Mouse (Mus musculus) MEL-GATA-1-ER (cell line): ENCODE results near the gene D630003M21Rik.

Experiments
- DNase-seq: peaks from one replicate; pipeline ENCODE4 v3.0.0-alpha.2; 2012; ENCODE audit warnings: low read depth; ENCODE audit errors: extremely low read depth

Gene D630003M21Rik

GRCm38 (mm10) chr2:158238101-158238500 lies 9.1 kb upstream of the D630003M21Rik start:
- no peak for DNase-seq

GRCm38 (mm10) chr2:158236698-158237097 lies 7.7 kb upstream of the D630003M21Rik start:
- DNase-seq, result no peak

- DNase-seq, result no peak
Measured at GRCm38 (mm10) chr2:158233106-158233505, 4.1 kb upstream of the D630003M21Rik start.

- DNase-seq, result no peak
Measured at GRCm38 (mm10) chr2:158232414-158232813, 3.4 kb upstream of the D630003M21Rik start.

GRCm38 (mm10) chr2:158231071-158231470 lies 2.0 kb upstream of the D630003M21Rik start:
- DNase-seq, result no peak

GRCm38 (mm10) chr2:158230617-158231016 lies 1.6 kb upstream of the D630003M21Rik start:
- DNase-seq, result no peak

GRCm38 (mm10) chr2:158229503-158229892 lies 476 bp upstream of the D630003M21Rik start:
- DNase-seq, result no peak

GRCm38 (mm10) chr2:158225301-158225700 lies 3.7 kb downstream of the D630003M21Rik start:
- no peak for DNase-seq

GRCm38 (mm10) chr2:158223497-158223896 lies 5.5 kb downstream of the D630003M21Rik start:
- no peak for DNase-seq

GRCm38 (mm10) chr2:158222664-158223063 lies 6.4 kb downstream of the D630003M21Rik start:
- DNase-seq, result no peak

- no peak for DNase-seq
Measured at GRCm38 (mm10) chr2:158221446-158222084, 7.5 kb downstream of the D630003M21Rik start.

GRCm38 (mm10) chr2:158219562-158219961 lies 9.5 kb downstream of the D630003M21Rik start:
- no peak for DNase-seq

- no peak for DNase-seq
Measured at GRCm38 (mm10) chr2:158216510-158216909, 12.5 kb downstream of the D630003M21Rik start.

- DNase-seq, result no peak
Measured at GRCm38 (mm10) chr2:158215283-158216117, 13.5 kb downstream of the D630003M21Rik start.

- no peak for DNase-seq
Measured at GRCm38 (mm10) chr2:158211764-158212471, 17.1 kb downstream of the D630003M21Rik start.

GRCm38 (mm10) chr2:158210958-158211357 lies 18.1 kb downstream of the D630003M21Rik start:
- DNase-seq, result no peak

- peak; percentile 39 for DNase-seq
Measured at GRCm38 (mm10) chr2:158210503-158210902, 18.5 kb downstream of the D630003M21Rik start.

GRCm38 (mm10) chr2:158209776-158210175 lies 19.2 kb downstream of the D630003M21Rik start:
- DNase-seq, result no peak

- peak; percentile 27 for DNase-seq
Measured at GRCm38 (mm10) chr2:158207848-158208247, 21.2 kb downstream of the D630003M21Rik start.

- DNase-seq, result no peak
Measured at GRCm38 (mm10) chr2:158204114-158204513, 24.9 kb downstream of the D630003M21Rik start.

- DNase-seq, result no peak
Measured at GRCm38 (mm10) chr2:158203686-158204085, 25.3 kb downstream of the D630003M21Rik start.

GRCm38 (mm10) chr2:158199281-158199680 lies 29.7 kb downstream of the D630003M21Rik start:
- no peak for DNase-seq
